Mouse (Mus musculus) embryonic facial prominence, embryonic 12.5 days (tissue): ENCODE measurements around the gene Sos2. TPM values are rescaled to one million over a fixed set of nuclear protein-coding genes. Genes with fewer than 3 reads are reported as not detected.

Experiments
- microRNA-seq: library from miRNA; unstranded; fragments of <30 nt; microRNA quantifications from one replicate; pipeline ENCODE4, GENCODE M21; 2017
- polyA plus RNA-seq: library from polyadenylated mRNA; unstranded; fragments of >200 nt; fragmentation: Nextera tagmentation; extraction: Ambion mirVana; gene quantifications from 2 replicates; pipeline ENCODE4 v1.2.1, GENCODE M21; 2016

The Sos2 gene
- polyA plus RNA-seq, 1 experiment from 2014 or later, result 11.0 TPM

Small RNA genes lying within 50 kb of the gene (microRNA-seq; reads per million reads assigned to microRNA genes)
- gene Gm23018, result not detected

Other genes with a start within 250 kb of the Sos2 start
- 33.6 and 35.2 TPM in 2 replicates for gene Vcpkmt, start 98.8 kb downstream of the Sos2 start, polyA plus RNA-seq
- gene L2hgdh, start 43.0 kb upstream of the Sos2 start, polyA plus RNA-seq, result 19.7 and 21.2 TPM in 2 replicates
- gene Atp5s, start 43.1 kb upstream of the Sos2 start, polyA plus RNA-seq, result 24.3 and 28.4 TPM in 2 replicates
- gene Cdkl1, start 109.4 kb upstream of the Sos2 start, polyA plus RNA-seq, result 0.92 and 1.3 TPM in 2 replicates
- 9.4 and 14.2 TPM in 2 replicates for gene Atl1, start 210.8 kb upstream of the Sos2 start, polyA plus RNA-seq
- gene Map4k5, start 211.3 kb upstream of the Sos2 start, polyA plus RNA-seq, result 48.7 and 49.2 TPM in 2 replicates